In the genomic region with DNA sequence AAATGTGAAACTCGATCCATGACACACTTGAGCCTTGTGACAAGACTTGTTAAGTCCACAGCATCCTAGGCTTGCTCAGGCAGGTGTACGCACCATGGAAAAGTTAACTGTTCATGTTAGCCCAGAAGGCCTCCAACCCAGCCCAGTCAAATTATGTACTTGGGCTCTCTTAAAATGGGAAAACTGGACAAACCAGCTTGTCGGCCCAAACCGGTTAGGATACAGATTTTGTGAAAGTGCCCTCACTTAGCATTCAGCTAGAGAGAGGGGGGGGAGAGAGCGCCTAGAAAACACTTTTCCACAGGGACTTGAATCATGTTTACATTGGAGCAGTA, we compare ENCODE assay signal across 8 mouse cellular contexts. TPM values are rescaled to one million over a fixed set of nuclear protein-coding genes. Genes with fewer than 3 reads are reported as not detected.
DNase-seq lines count a peak whose midpoint lies in the region; ATAC-seq and TF ChIP-seq lines count a peak whose summit lies in the region.

No protein-coding gene starts in this region.

- no peaks in the 10 kb centered on the region for H3K27me3 ChIP-seq in heart, embryonic 11.5 days (ENCODE audit: control insufficient read depth, insufficient read depth, low read length)
- H3K27me3 ChIP-seq in forebrain, embryonic 14.5 days (replicated peaks; ENCODE audit: control insufficient read depth, insufficient read depth, low read length) = no peaks in the 10 kb centered on the region
- no peaks in the 10 kb centered on the region for H3K27me3 ChIP-seq in midbrain, embryonic 12.5 days

- no peaks in the 10 kb centered on the region for H3K36me3 ChIP-seq in heart, embryonic 11.5 days (ENCODE audit: control insufficient read depth, insufficient read depth, low read length)
- no peaks in the 10 kb centered on the region for H3K36me3 ChIP-seq in forebrain, embryonic 14.5 days (ENCODE audit: control insufficient read depth, insufficient read depth, low read length)
- 0 out of 2 replicates have a peak, but pooled peaks cover 4% of the 10 kb centered on the region for H3K36me3 ChIP-seq in midbrain, embryonic 12.5 days

- H3K4me1 ChIP-seq in heart, embryonic 11.5 days (ENCODE audit: control insufficient read depth, insufficient read depth, low read length) = peaks cover 22% of the 10 kb centered on the region
- H3K4me1 ChIP-seq in forebrain, embryonic 14.5 days (ENCODE audit: control insufficient read depth, insufficient read depth, low read length) = peaks cover 25% of the 10 kb centered on the region
- H3K4me1 ChIP-seq in midbrain, embryonic 12.5 days = peaks cover 29% of the 10 kb centered on the region

- peak overlapping the region; percentile 66 for H3K27ac ChIP-seq in heart, embryonic 11.5 days (ENCODE audit: low read depth, low read length)
- no peak overlapping the region for H3K27ac ChIP-seq in forebrain, embryonic 14.5 days (ENCODE audit: low read depth, low read length)
- H3K27ac ChIP-seq in midbrain, embryonic 12.5 days (replicated peaks) = 0 out of 2 replicates have a peak overlapping the region, but pooled peaks have one; percentile 25
- no peak overlapping the region for H3K27ac ChIP-seq in gastrocnemius, adult 2 months

- no peak for ATAC-seq in heart, embryonic 11.5 days (replicated peaks; ENCODE audit: insufficient number of reproducible peaks, low FRiP score, low TSS enrichment)
- ATAC-seq in forebrain, embryonic 14.5 days = no peak
- no peak for ATAC-seq in midbrain, embryonic 12.5 days (ENCODE audit: low FRiP score, low read depth)

- peak overlapping the region; percentile 89; the same call in 1 of the 2 replicates for H3K9ac ChIP-seq in heart, embryonic 11.5 days (ENCODE audit: low read depth, low read length)
- H3K9ac ChIP-seq in forebrain, embryonic 14.5 days (ENCODE audit: low read length) = peak overlapping the region; percentile 92
- peak overlapping the region; percentile 91 for H3K9ac ChIP-seq in midbrain, embryonic 12.5 days (replicated peaks)

- H3K9me3 ChIP-seq in heart, embryonic 11.5 days (replicated peaks; ENCODE audit: control insufficient read depth, low read length) = peaks cover 4% of the 10 kb centered on the region; the same call in 1 of the 2 replicates
- peaks cover 5% of the 10 kb centered on the region; the same call in 1 of the 2 replicates for H3K9me3 ChIP-seq in forebrain, embryonic 14.5 days (replicated peaks; ENCODE audit: control insufficient read depth, low read length)
- no peaks in the 10 kb centered on the region for H3K9me3 ChIP-seq in midbrain, embryonic 12.5 days

- WGBS in heart, embryonic 11.5 days (ENCODE audit: insufficient replicate concordance) = 38% methylated on average over 5 of the region's 5 CpGs
- WGBS in forebrain, embryonic 14.5 days = 21% methylated on average over 5 of the region's 5 CpGs
- WGBS in midbrain, embryonic 12.5 days = 30% methylated on average over 5 of the region's 5 CpGs

- H3K4me3 ChIP-seq in heart, embryonic 11.5 days (ENCODE audit: low read depth, low read length) = peak overlapping the region; percentile 90
- H3K4me3 ChIP-seq in forebrain, embryonic 14.5 days (ENCODE audit: low read depth, low read length) = peak overlapping the region; percentile 97
- peak overlapping the region; percentile 75 for H3K4me3 ChIP-seq in midbrain, embryonic 12.5 days
- H3K4me3 ChIP-seq in gastrocnemius, adult 2 months = no peak overlapping the region

- no peak for TF ChIP-seq CTCF in gastrocnemius, adult 2 months (IDR thresholded peaks at IDR 0.05)

- DNase-seq in heart, adult 18-20 months = no peak
- DNase-seq in forebrain, embryonic 14.5 days (ENCODE audit: low spot score) = no peak
- peak; percentile 70 to 75 for DNase-seq in kidney, postnatal 25 days
- DNase-seq in gastrocnemius, adult 2 months = no peak
- no peak for DNase-seq in adrenal gland, postnatal 36 days
- no peak for DNase-seq in c-Kit-positive CD71-positive TER-119-positive erythroid progenitor cells, embryonic 14.5 days (ENCODE audit: low spot score)

- peak overlapping the region; percentile 86 for H3K4me2 ChIP-seq in heart, embryonic 11.5 days
- peak overlapping the region; percentile 89 for H3K4me2 ChIP-seq in forebrain, embryonic 14.5 days (ENCODE audit: low read length)
- H3K4me2 ChIP-seq in midbrain, embryonic 12.5 days (replicated peaks) = peak overlapping the region; percentile 70

- intact Hi-C loops in gastrocnemius, adult 2 months (cut with DNase I) = no loop called here

RNA-seq across cellular contexts. Expression of a gene that starts 1.5 kb away (rescaled TPM):
- polyA plus RNA-seq in heart, embryonic 11.5 days (2014; fragmentation: Nextera tagmentation; extraction: Ambion mirVana) = 29.7 and 32.1 TPM in 2 replicates
- 10 to 100 TPM; 13.0 to 15.1 TPM for total RNA-seq in heart, adult 18-20 months (2021)
- polyA plus RNA-seq in forebrain, embryonic 14.5 days (2014; fragmentation: Nextera tagmentation; extraction: Ambion mirVana) = 20.8 and 22.9 TPM in 2 replicates
- polyA plus RNA-seq in midbrain, embryonic 12.5 days (2016; fragmentation: Nextera tagmentation; extraction: Ambion mirVana) = 23.2 and 30.0 TPM in 2 replicates
- 10 to 100 TPM; 25.2 to 28.8 TPM for total RNA-seq in gastrocnemius, adult 2 months (2021)
- 1 to 10 TPM; 8.4 to 9.6 TPM for total RNA-seq in adrenal gland, postnatal 36 days (2021)

RNA-seq across cellular contexts. Expression of a gene that starts 43.6 kb away (rescaled TPM):
- polyA plus RNA-seq in heart, embryonic 11.5 days (2014; fragmentation: Nextera tagmentation; extraction: Ambion mirVana) = 10.8 and 12.5 TPM in 2 replicates
- 1 to 10 TPM; 2.6 to 3.4 TPM for total RNA-seq in heart, adult 18-20 months (2021)
- polyA plus RNA-seq in forebrain, embryonic 14.5 days (2014; fragmentation: Nextera tagmentation; extraction: Ambion mirVana) = 4.0 and 5.0 TPM in 2 replicates
- polyA plus RNA-seq in midbrain, embryonic 12.5 days (2016; fragmentation: Nextera tagmentation; extraction: Ambion mirVana) = 5.6 and 5.7 TPM in 2 replicates
- total RNA-seq in gastrocnemius, adult 2 months (2021) = 1 to 10 TPM; 4.1 to 4.5 TPM
- total RNA-seq in adrenal gland, postnatal 36 days (2021) = 10 to 100 TPM in 1 of 2 experiments, 1 to 10 TPM in 1; 8.1 to 12.3 TPM

Comparison
In these comparisons a context has a peak if more than half of its experiments do, and no peak if none do; other contexts are left out.
1. H3K27ac ChIP-seq: peak in heart, embryonic 11.5 days (single experiment) and midbrain, embryonic 12.5 days (single experiment); none in forebrain, embryonic 14.5 days (single experiment) and gastrocnemius, adult 2 months (single experiment).
2. DNase-seq: peak in kidney, postnatal 25 days (2 of 2); none in heart, adult 18-20 months (0 of 2), forebrain, embryonic 14.5 days (single experiment), gastrocnemius, adult 2 months (single experiment), adrenal gland, postnatal 36 days (0 of 2) and c-Kit-positive CD71-positive TER-119-positive erythroid progenitor cells, embryonic 14.5 days (single experiment).
3. Peak in every context shown above with its lines, with median percentiles within 50 percentile points of each other: H3K4me2 ChIP-seq and H3K9ac ChIP-seq.